14 mouse cellular contexts compared by ENCODE assay signal in genomic region chr7:90216511-90216910, GRCm38 (mm10). TPM values are rescaled to one million over a fixed set of nuclear protein-coding genes. Genes with fewer than 3 reads are reported as not detected.
DNase-seq lines count a peak whose midpoint lies in the region; TF ChIP-seq lines count a peak whose summit lies in the region.
"Had no signal": no experiment of that assay in that cellular context is flagged by ENCODE, and none has a peak within 500 bp of the region (broad histone marks: within the 10 kb centered on the region; RNA-seq: fewer than 3 reads in every experiment).

No protein-coding gene starts in this region.

- intact Hi-C loops in gastrocnemius, adult 2 months (cut with DNase I), result no loop called here

- DNase-seq in gastrocnemius, adult 2 months, result no peak
- DNase-seq in gastrocnemius, adult 18-20 months (ENCODE audit: low spot score), result no peak
- DNase-seq in right cerebral cortex, postnatal 10 days (ENCODE audit: low spot score in 2 of 2), result peak; percentile 34 to 56
- DNase-seq in right cerebral cortex, postnatal 14 days, result no peak
- peak in 1 of 2 experiments; percentile 12 for DNase-seq in layer of hippocampus, adult 2 months (ENCODE audit: low spot score in 2 of 2)
- peak; percentile 61 for DNase-seq in telencephalon, adult 2 months (ENCODE audit: low read depth, low spot score)
- DNase-seq in thymus, postnatal 10 days (ENCODE audit: low spot score in 2 of 2), result no peak
- no peak for DNase-seq in testis, postnatal 14 days (ENCODE audit: low spot score)
- DNase-seq: heart, adult 2 months; lung, postnatal 10 days; right cerebral cortex, postnatal 25 days had no signal

- H3K4me3 ChIP-seq in gastrocnemius, adult 2 months, result no peak overlapping the region
- no peak overlapping the region for H3K4me3 ChIP-seq in layer of hippocampus, adult 2 months
- H3K4me3 ChIP-seq: heart, adult 2 months had no signal

- H3K27ac ChIP-seq in gastrocnemius, adult 2 months, result peak overlapping the region; percentile 20; the same call in 1 of the 2 replicates
- peak overlapping the region; percentile 79 for H3K27ac ChIP-seq in layer of hippocampus, adult 2 months
- H3K27ac ChIP-seq: heart, adult 2 months; stomach, postnatal 0 days had no signal

- TF ChIP-seq CTCF in gastrocnemius, adult 2 months (IDR thresholded peaks at IDR 0.05), result no peak
- TF ChIP-seq CTCF in layer of hippocampus, adult 2 months (conservative IDR thresholded peaks at IDR 0.05), result no peak

RNA-seq across cellular contexts. Expression of gene Ccdc83, which starts 49.1 kb away (rescaled TPM):
- not detected for total RNA-seq in gastrocnemius, adult 2 months (2021)
- not detected for total RNA-seq in gastrocnemius, adult 18-20 months (2021)
- total RNA-seq in layer of hippocampus, adult 2 months (2021), result not detected
- total RNA-seq: heart, adult 2 months; hematopoietic stem cell, adult 5-6 weeks; left cerebral cortex, adult 8-10 months had no signal

Comparison
In these comparisons a context has a peak if more than half of its experiments do, and no peak if none do; other contexts are left out.
1. DNase-seq: peak in right cerebral cortex, postnatal 10 days (2 of 2) and telencephalon, adult 2 months (single experiment); none in gastrocnemius, adult 2 months (single experiment), gastrocnemius, adult 18-20 months (single experiment), right cerebral cortex, postnatal 14 days (single experiment), thymus, postnatal 10 days (0 of 2) and testis, postnatal 14 days (single experiment).